ENCODE assay signal across 18 mouse cellular contexts in genomic region chr15:84600977-84601595, GRCm38 (mm10). TPM values are rescaled to one million over a fixed set of nuclear protein-coding genes. Genes with fewer than 3 reads are reported as not detected.
A peak's percentile ranks its signal among the peaks of the same experiment; 100 is the strongest.
DNase-seq lines count a peak whose midpoint lies in the region; ATAC-seq and TF ChIP-seq lines count a peak whose summit lies in the region.
"Had no signal": no experiment of that assay in that cellular context is flagged by ENCODE, and none has a peak within 500 bp of the region (broad histone marks: within the 10 kb centered on the region; RNA-seq: fewer than 3 reads in every experiment).

No protein-coding gene starts in this region.

- H3K27ac ChIP-seq in hindbrain, embryonic 13.5 days = peak overlapping the region; percentile 44; the same call in 1 of the 2 replicates
- H3K27ac ChIP-seq in hindbrain, postnatal 0 days = no peak overlapping the region
- no peak overlapping the region for H3K27ac ChIP-seq in lung, embryonic 14.5 days (ENCODE audit: low read depth)
- H3K27ac ChIP-seq in embryonic facial prominence, embryonic 10.5 days (replicated peaks) = peak overlapping the region; percentile 24; the same call in 1 of the 2 replicates
- H3K27ac ChIP-seq: embryonic facial prominence, embryonic 12.5 days; heart, embryonic 15.5 days; limb, embryonic 13.5 days had no signal

- no peak overlapping the region for H3K9ac ChIP-seq in hindbrain, embryonic 13.5 days
- H3K9ac ChIP-seq in hindbrain, postnatal 0 days (replicated peaks; ENCODE audit: low read length) = no peak overlapping the region
- H3K9ac ChIP-seq in lung, embryonic 14.5 days = no peak overlapping the region
- H3K9ac ChIP-seq: embryonic facial prominence, embryonic 12.5 days; heart, embryonic 15.5 days; hindbrain, embryonic 12.5 days; limb, embryonic 13.5 days had no signal

- no peak overlapping the region for H3K4me2 ChIP-seq in hindbrain, embryonic 13.5 days
- H3K4me2 ChIP-seq in hindbrain, postnatal 0 days (ENCODE audit: low read depth, low read length) = no peak overlapping the region
- no peak overlapping the region for H3K4me2 ChIP-seq in lung, embryonic 14.5 days
- H3K4me2 ChIP-seq: embryonic facial prominence, embryonic 12.5 days; heart, embryonic 15.5 days; hindbrain, embryonic 12.5 days; limb, embryonic 13.5 days had no signal

- no peak for ATAC-seq in hindbrain, embryonic 13.5 days (ENCODE audit: low FRiP score)
- ATAC-seq in hindbrain, postnatal 0 days = no peak
- no peak for ATAC-seq in lung, embryonic 14.5 days (ENCODE audit: insufficient read depth)

- peaks cover 15% of the 10 kb centered on the region for H3K4me1 ChIP-seq in hindbrain, embryonic 13.5 days (replicated peaks)
- no peaks in the 10 kb centered on the region for H3K4me1 ChIP-seq in hindbrain, postnatal 0 days (ENCODE audit: insufficient read depth, low read length)
- no peaks in the 10 kb centered on the region for H3K4me1 ChIP-seq in lung, embryonic 14.5 days (ENCODE audit: insufficient read depth)
- H3K4me1 ChIP-seq in E14TG2a.4 (replicated peaks; ENCODE audit: low read depth, low read length) = 0 out of 2 replicates have a peak, but pooled peaks cover 2% of the 10 kb centered on the region
- H3K4me1 ChIP-seq in embryonic facial prominence, embryonic 10.5 days = peaks cover 37% of the 10 kb centered on the region
- H3K4me1 ChIP-seq: heart, embryonic 15.5 days had no signal

- no peaks in the 10 kb centered on the region for H3K36me3 ChIP-seq in hindbrain, embryonic 13.5 days
- H3K36me3 ChIP-seq in hindbrain, postnatal 0 days (ENCODE audit: insufficient read depth, low read length) = no peaks in the 10 kb centered on the region
- no peaks in the 10 kb centered on the region for H3K36me3 ChIP-seq in lung, embryonic 14.5 days (ENCODE audit: insufficient read depth)
- H3K36me3 ChIP-seq in E14TG2a.4 (ENCODE audit: insufficient read depth, low read length) = no peaks in the 10 kb centered on the region
- no peaks in the 10 kb centered on the region for H3K36me3 ChIP-seq in embryonic facial prominence, embryonic 10.5 days (replicated peaks)
- H3K36me3 ChIP-seq: embryonic facial prominence, embryonic 12.5 days; forebrain, embryonic 10.5 days; heart, embryonic 15.5 days; hindbrain, embryonic 12.5 days; limb, embryonic 13.5 days had no signal

- no peak; the same call in 1 of the 2 replicates for TF ChIP-seq CTCF in hindbrain, postnatal 0 days (IDR thresholded peaks at IDR 0.05; ENCODE audit: low read depth)
- peak; percentile 33 for TF ChIP-seq CTCF in lung, embryonic 14.5 days (IDR thresholded peaks at IDR 0.05; ENCODE audit: low read depth)
- peak; percentile 31 for TF ChIP-seq CTCF in E14TG2a.4 (conservative IDR thresholded peaks at IDR 0.05; ENCODE audit: low read length)

- H3K4me3 ChIP-seq in hindbrain, embryonic 13.5 days = no peak overlapping the region
- H3K4me3 ChIP-seq in hindbrain, postnatal 0 days (ENCODE audit: low read length) = no peak overlapping the region
- no peak overlapping the region for H3K4me3 ChIP-seq in lung, embryonic 14.5 days (ENCODE audit: low read depth, low read length)
- H3K4me3 ChIP-seq in E14TG2a.4 (replicated peaks; ENCODE audit: low read length) = no peak overlapping the region
- no peak overlapping the region for H3K4me3 ChIP-seq in embryonic facial prominence, embryonic 10.5 days
- H3K4me3 ChIP-seq: embryonic facial prominence, embryonic 12.5 days; forebrain, embryonic 10.5 days; heart, embryonic 15.5 days; hindbrain, embryonic 12.5 days; limb, embryonic 13.5 days; megakaryocyte, embryonic 14.5 days had no signal

- 80% methylated on average over 9 of the region's 9 CpGs for WGBS in hindbrain, embryonic 13.5 days
- WGBS in hindbrain, postnatal 0 days = 74% methylated on average over 9 of the region's 9 CpGs
- WGBS in lung, embryonic 14.5 days = 64% methylated on average over 9 of the region's 9 CpGs
- WGBS in embryonic facial prominence, embryonic 10.5 days = 77% methylated on average over 9 of the region's 9 CpGs

- peaks cover 9% of the 10 kb centered on the region; the same call in 1 of the 2 replicates for H3K27me3 ChIP-seq in hindbrain, embryonic 13.5 days
- H3K27me3 ChIP-seq in hindbrain, postnatal 0 days (ENCODE audit: insufficient read depth, low read length) = no peaks in the 10 kb centered on the region
- H3K27me3 ChIP-seq in lung, embryonic 14.5 days (ENCODE audit: insufficient read depth, low read length) = no peaks in the 10 kb centered on the region
- peaks cover 10% of the 10 kb centered on the region for H3K27me3 ChIP-seq in E14TG2a.4 (ENCODE audit: insufficient read depth, low read length)
- H3K27me3 ChIP-seq in embryonic facial prominence, embryonic 10.5 days (replicated peaks; ENCODE audit: low read depth, poor library complexity, severe bottlenecking) = no peaks in the 10 kb centered on the region; the same call in 1 of the 2 replicates
- H3K27me3 ChIP-seq: embryonic facial prominence, embryonic 12.5 days; limb, embryonic 13.5 days had no signal

- no peak for DNase-seq in hindbrain, postnatal 0 days (ENCODE audit: low spot score)
- no peak for DNase-seq in lung, embryonic 14.5 days
- DNase-seq in lung, postnatal 36 days = no peak
- DNase-seq in embryonic facial prominence, embryonic 10.5 days (ENCODE audit: low spot score) = no peak
- no peak for DNase-seq in thymus, adult 18-20 months
- DNase-seq: cerebellum, adult 11-12 months; cerebellum, postnatal 36 days; kidney, adult 18-20 months; lung, adult 2 months; right cerebral cortex, postnatal 25 days had no signal

- H3K9me3 ChIP-seq in hindbrain, embryonic 13.5 days = no peaks in the 10 kb centered on the region; the same call in 1 of the 2 replicates
- no peaks in the 10 kb centered on the region for H3K9me3 ChIP-seq in hindbrain, postnatal 0 days (ENCODE audit: low read length)
- no peaks in the 10 kb centered on the region for H3K9me3 ChIP-seq in lung, embryonic 14.5 days (ENCODE audit: low read depth, low read length)
- peaks cover 9% of the 10 kb centered on the region; the same call in 1 of the 2 replicates for H3K9me3 ChIP-seq in E14TG2a.4 (ENCODE audit: low read length)
- H3K9me3 ChIP-seq in embryonic facial prominence, embryonic 10.5 days = 0 out of 2 replicates have a peak, but pooled peaks cover 2% of the 10 kb centered on the region
- H3K9me3 ChIP-seq: embryonic facial prominence, embryonic 12.5 days; heart, embryonic 15.5 days; hindbrain, embryonic 12.5 days; limb, embryonic 13.5 days had no signal

RNA-seq across cellular contexts. Expression of gene Rtl6, which starts 43.5 kb away (rescaled TPM):
- polyA plus RNA-seq in hindbrain, embryonic 13.5 days (2015; fragmentation: Nextera tagmentation; extraction: Ambion mirVana) = 51.6 and 54.4 TPM in 2 replicates
- total RNA-seq in hindbrain, postnatal 0 days (2014; rRNA removed) = 77.9 and 80.7 TPM in 2 replicates
- 39.1 and 39.9 TPM in 2 replicates for polyA plus RNA-seq in hindbrain, postnatal 0 days (2015; fragmentation: Nextera tagmentation; extraction: Ambion mirVana)
- 8.6 and 8.7 TPM in 2 replicates for polyA plus RNA-seq in lung, embryonic 14.5 days (2014; fragmentation: Nextera tagmentation; extraction: Ambion mirVana)
- 25.1 and 26.0 TPM in 2 replicates for polyA plus RNA-seq in embryonic facial prominence, embryonic 10.5 days (2016; fragmentation: Nextera tagmentation; extraction: Ambion mirVana)

Comparison
In these comparisons a context has a peak if more than half of its experiments do, and no peak if none do; other contexts are left out.
1. H3K27ac ChIP-seq: peak in hindbrain, embryonic 13.5 days (single experiment) and embryonic facial prominence, embryonic 10.5 days (single experiment); none in hindbrain, postnatal 0 days (single experiment) and lung, embryonic 14.5 days (single experiment).